Comparison of ENCODE assay signal across 19 mouse cellular contexts in the genomic region with DNA sequence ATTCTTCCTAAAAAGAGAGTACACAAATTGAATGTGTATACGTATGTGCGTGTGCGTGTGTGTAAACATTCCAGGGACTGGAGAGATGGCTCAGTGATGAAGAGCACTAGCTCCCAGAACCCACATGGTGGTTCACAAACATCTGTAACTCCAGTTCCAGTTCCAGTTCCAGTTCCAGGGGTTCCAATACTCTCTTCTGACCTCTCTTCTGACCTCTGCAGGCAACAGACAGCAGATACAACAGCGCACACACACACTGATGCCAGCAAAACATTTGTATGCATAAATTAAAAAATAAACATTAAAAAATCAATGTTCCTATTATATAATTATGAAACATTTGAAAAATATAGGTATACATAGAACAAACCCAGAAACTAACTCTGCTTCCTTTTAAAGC.
A peak's percentile ranks its signal among the peaks of the same experiment; 100 is the strongest.
DNase-seq lines count a peak whose midpoint lies in the region; ATAC-seq and TF ChIP-seq lines count a peak whose summit lies in the region.
"Had no signal": no experiment of that assay in that cellular context is flagged by ENCODE, and none has a peak within 500 bp of the region (broad histone marks: within the 10 kb centered on the region; RNA-seq: fewer than 3 reads in every experiment).

No protein-coding gene starts in this region.

- no peaks in the 10 kb centered on the region for H3K4me1 ChIP-seq in forebrain, embryonic 16.5 days (replicated peaks; ENCODE audit: control insufficient read depth, insufficient read depth, low read length)
- H3K4me1 ChIP-seq: embryonic facial prominence, embryonic 13.5 days; heart, embryonic 10.5 days; hindbrain, embryonic 13.5 days had no signal

- H3K9me3 ChIP-seq in forebrain, embryonic 16.5 days (ENCODE audit: control insufficient read depth, low read length): no peaks in the 10 kb centered on the region
- H3K9me3 ChIP-seq: embryonic facial prominence, embryonic 13.5 days; heart, embryonic 10.5 days; hindbrain, embryonic 13.5 days had no signal

- no peak overlapping the region for H3K9ac ChIP-seq in forebrain, embryonic 16.5 days (replicated peaks; ENCODE audit: low read depth, low read length)
- H3K9ac ChIP-seq: embryonic facial prominence, embryonic 13.5 days; hindbrain, embryonic 13.5 days had no signal

- no peak for ATAC-seq in forebrain, embryonic 16.5 days
- ATAC-seq: forebrain, embryonic 14.5 days had no signal

- 0 out of 2 replicates have a peak, but pooled peaks have one; percentile 12 for TF ChIP-seq CTCF in layer of hippocampus, adult 2 months (conservative IDR thresholded peaks at IDR 0.05)

- no peak overlapping the region for H3K4me2 ChIP-seq in forebrain, embryonic 16.5 days (ENCODE audit: low read length)
- H3K4me2 ChIP-seq: embryonic facial prominence, embryonic 13.5 days; hindbrain, embryonic 13.5 days had no signal

- H3K27me3 ChIP-seq in forebrain, embryonic 16.5 days (replicated peaks; ENCODE audit: control insufficient read depth, insufficient read depth, low read length): no peaks in the 10 kb centered on the region
- H3K27me3 ChIP-seq: embryonic facial prominence, embryonic 13.5 days; hindbrain, embryonic 13.5 days had no signal

- H3K4me3 ChIP-seq in layer of hippocampus, adult 2 months: no peak overlapping the region
- H3K4me3 ChIP-seq in forebrain, embryonic 16.5 days (replicated peaks; ENCODE audit: low read length): no peak overlapping the region
- H3K4me3 ChIP-seq: embryonic facial prominence, embryonic 13.5 days; heart, embryonic 10.5 days; hindbrain, embryonic 13.5 days had no signal

- no peak overlapping the region for H3K27ac ChIP-seq in layer of hippocampus, adult 2 months
- no peak overlapping the region for H3K27ac ChIP-seq in forebrain, embryonic 16.5 days (ENCODE audit: low read length)
- H3K27ac ChIP-seq: embryonic facial prominence, embryonic 13.5 days; heart, embryonic 10.5 days; hindbrain, embryonic 13.5 days had no signal

- no peak for DNase-seq in layer of hippocampus, adult 2 months (ENCODE audit: low spot score in 2 of 2)
- no peak for DNase-seq in layer of hippocampus, postnatal 14 days (ENCODE audit: low spot score in 2 of 2)
- DNase-seq in 416B (ENCODE audit: low read depth): peak; percentile 1
- peak; percentile 14 for DNase-seq in A20 (ENCODE audit: low read depth, low spot score)
- peak; percentile 33 for DNase-seq in ZHBTc4 (ENCODE audit: low read depth, low spot score)
- DNase-seq in neural tube, embryonic 10.5 days (ENCODE audit: extremely low spot score, low spot score): no peak
- DNase-seq in urinary bladder, postnatal 10 days (ENCODE audit: low spot score): no peak
- DNase-seq: adrenal gland, postnatal 10 days; cerebellum, adult 11 months; cerebellum, adult 9-10 months; cerebellum, postnatal 25 days; gastrocnemius, postnatal 36 days; heart, adult 18-20 months; heart, postnatal 10 days had no signal

- 92% methylated on average over 4 of the region's 4 CpGs for whole genome bisulfite sequencing in forebrain, embryonic 16.5 days

- H3K36me3 ChIP-seq in forebrain, embryonic 16.5 days (ENCODE audit: control insufficient read depth, insufficient read depth): peaks cover 15% of the 10 kb centered on the region

Comparison
In these comparisons a context has a peak if more than half of its experiments do, and no peak if none do; other contexts are left out.
1. DNase-seq: peak in 416B (single experiment), A20 (single experiment) and ZHBTc4 (single experiment); none in layer of hippocampus, adult 2 months (0 of 2), layer of hippocampus, postnatal 14 days (0 of 2), neural tube, embryonic 10.5 days (single experiment) and urinary bladder, postnatal 10 days (single experiment).